Mouse (Mus musculus) heart, postnatal 10 days (tissue): ENCODE data around the gene Khdc1a. TPM values are rescaled to one million over a fixed set of nuclear protein-coding genes. Genes with fewer than 3 reads are reported as not detected.

ENCODE experiments used
- DNase-seq, 2 experiments: peaks; one replicate each; pipeline ENCODE4 v3.0.0; 2021
- intact Hi-C: fragments of 180-260 bp; cut with DNase I; formaldehyde crosslinking; loops from one replicate; pipeline ENCODE4 v1.15.1; 2025
- total RNA-seq, 2 experiments: library from RNA; stranded (reverse); gene quantifications; 2 replicates each; pipeline ENCODE4 v1.2.3; 2021

The Khdc1a gene
- total RNA-seq, 2 experiments from 2014 or later: not detected

- DNase-seq: no peak
- intact Hi-C loops: no loop called here
These were observed 33.8 kb downstream of the Khdc1a start, which contains the start of gene Khdc1b for GRCm38 (mm10) chr1:21383256-21383655. Khdc1b (plus strand) TSS chr1:21383556.

DNA sequence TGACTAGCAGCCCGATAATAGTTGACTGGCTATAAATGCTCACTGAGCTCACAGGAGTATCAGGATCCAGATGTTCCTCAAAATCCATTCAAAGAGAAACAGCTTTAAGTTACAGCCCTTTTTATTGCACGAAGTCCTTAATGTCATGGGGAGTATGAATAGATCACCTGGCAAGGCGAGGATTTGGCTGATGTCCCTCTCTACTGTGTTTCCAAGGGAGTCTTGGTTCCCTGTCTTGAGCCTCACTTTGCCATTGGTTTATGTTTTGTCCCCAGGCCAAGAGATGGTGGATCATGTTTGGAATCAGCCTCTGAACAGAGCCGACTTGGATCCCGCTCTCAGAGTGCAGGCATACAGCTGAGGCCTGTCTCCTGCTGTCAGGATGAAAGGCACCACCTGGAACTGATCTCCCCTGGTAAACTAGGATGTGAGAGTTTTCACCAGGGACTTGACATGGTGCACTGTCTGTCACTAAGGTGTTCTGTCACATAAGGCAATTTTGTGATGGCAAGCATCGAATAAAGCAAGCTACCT is 41.8 kb downstream of the Khdc1a start:
- DNase-seq: no peak

More for the DNA sequence above, 41.8 kb downstream of the Khdc1a start:
- intact Hi-C loops: no loop called here

Other genes starting within 250 kb of the Khdc1a start
- 1 to 10 TPM; 3.1 to 4.6 TPM for gene Tmem14a, start 131.1 kb upstream of the Khdc1a start, total RNA-seq
- 1 to 10 TPM; 1.5 to 1.7 TPM for gene Gsta3, start 109.1 kb upstream of the Khdc1a start, total RNA-seq
- gene Khdc1c, start 18.7 kb downstream of the Khdc1a start, total RNA-seq: not detected
- gene Khdc1b, start 33.9 kb downstream of the Khdc1a start, total RNA-seq: not detected